Mouse (Mus musculus) liver, postnatal 0 days (tissue): Measurements from ENCODE around the gene Fbxw4.

ENCODE experiments used
- CTCF ChIP-seq: sonication (generic); IDR thresholded peaks from 2 replicates; pipeline ENCODE4 v1.5.1; 2016; ENCODE audit warnings: antibody characterized with exemption, low read depth
- EP300 ChIP-seq: IDR thresholded peaks from 2 replicates; pipeline ENCODE4 v1.6.1; 2016; ENCODE audit warnings: antibody characterized with exemption, low read depth, mild to moderate bottlenecking

DNA sequence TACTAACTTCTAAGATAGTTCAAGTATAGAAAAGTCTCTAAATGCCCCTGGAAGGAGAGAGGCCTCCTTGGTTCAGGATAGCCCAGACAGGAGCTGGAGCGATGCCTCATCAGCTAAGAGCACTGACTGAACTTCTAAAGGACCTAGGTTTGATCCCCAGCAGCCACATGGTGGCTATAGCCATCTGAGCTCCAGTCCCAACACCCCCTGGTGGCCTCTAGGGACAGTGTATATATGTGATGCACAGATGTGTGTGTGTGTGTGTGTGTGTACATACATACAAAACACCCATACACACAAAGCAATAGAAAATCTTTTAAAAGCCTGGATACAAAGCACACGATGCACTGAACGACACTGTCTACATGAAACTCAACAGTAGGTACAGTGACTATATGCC lies 30.9 kb downstream of the Fbxw4 start:
- TF ChIP-seq EP300 (no peak), CTCF (peak; percentile 56)
